Mouse (Mus musculus) thymus, adult 2 months (tissue): ENCODE data around the gene Trcg1. TPM values are rescaled to one million over a fixed set of nuclear protein-coding genes. Genes with fewer than 3 reads are reported as not detected.
"Not testable (repeated sequence)": the region's sequence is repeated elsewhere in the genome, so short reads cannot be mapped to it uniquely, and the experiment has no call there.

Source experiments
- DNase-seq: peaks from one replicate; pipeline ENCODE4 v3.0.0; 2021
- H3K27ac ChIP-seq: fragments of 200-500 bp; 2 replicates; pipeline ENCODE4 v1.5.1; 2012; ENCODE audit warnings: low read length, control low read depth; ENCODE audit not compliant: control insufficient read depth, insufficient read depth
- H3K27me3 ChIP-seq: fragments of 200-500 bp; 2 replicates; pipeline ENCODE4 v1.6.1; 2012; ENCODE audit warnings: mild to moderate bottlenecking, low read length, moderate library complexity, mixed read lengths; ENCODE audit not compliant: control insufficient read depth, insufficient read depth
- H3K36me3 ChIP-seq: fragments of 200-500 bp; 2 replicates; pipeline ENCODE4 v1.6.1; 2012; ENCODE audit warnings: mild to moderate bottlenecking, low read length, moderate library complexity; ENCODE audit not compliant: control insufficient read depth, insufficient read depth
- H3K4me1 ChIP-seq: fragments of 200-500 bp; replicated peaks from 2 replicates; pipeline ENCODE4 v1.6.1; 2012; ENCODE audit warnings: low read length; ENCODE audit not compliant: control insufficient read depth, insufficient read depth
- H3K4me3 ChIP-seq: fragments of 200-500 bp; 2 replicates; pipeline ENCODE4 v1.5.1; 2012; ENCODE audit warnings: mild to moderate bottlenecking, low read length, control low read depth, moderate library complexity; ENCODE audit not compliant: control insufficient read depth, insufficient read depth
- CTCF ChIP-seq: fragments of 200-500 bp; IDR thresholded peaks from 2 replicates; pipeline ENCODE4 v1.5.1; 2012; ENCODE audit warnings: mild to moderate bottlenecking, control low read depth, low read length, moderate library complexity, borderline replicate concordance; ENCODE audit not compliant: control insufficient read depth, poor library complexity, insufficient read depth; ENCODE audit errors: extremely low read depth
- POLR2A ChIP-seq: fragments of 200-500 bp; IDR thresholded peaks from 2 replicates; pipeline ENCODE4 v1.6.1; 2012; ENCODE audit warnings: mild to moderate bottlenecking, low read length, control low read depth, moderate library complexity; ENCODE audit not compliant: control insufficient read depth, poor library complexity, insufficient read depth; ENCODE audit errors: extremely low read depth
- WGBS: fragments of 180-500 bp; shearing (Covaris S2); methylation state at CpG from one replicate; pipeline ENCODE4 v1.1.7; 2018; 5-methylcytosine and 5-hydroxymethylcytosine counted together
- polyA plus RNA-seq: library from polyadenylated mRNA; depleted of rRNA; stranded (reverse); fragments of >200 nt; gene quantifications from 2 replicates; pipeline ENCODE4 v1.2.3, GENCODE M21; 2012; rRNA removed

The Trcg1 gene
- polyA plus RNA-seq, result 0.03 and 0.06 TPM in 2 replicates

- DNase-seq, result no peak
- no peaks in the 10 kb centered on the region for H3K36me3 ChIP-seq
- H3K27ac ChIP-seq, result no peak within 1 kb of the TSS
- H3K4me1 ChIP-seq, result no peaks in the 10 kb centered on the region
- H3K27me3 ChIP-seq, result no peaks in the 10 kb centered on the region
- TF ChIP-seq CTCF (no peak), POLR2A (no peak)
- 96% methylated on average over 2 of the region's 2 CpGs for WGBS
- no peak within 1 kb of the TSS for H3K4me3 ChIP-seq
These were observed at the start of gene Trcg1 for GRCm38 (mm10) chr9:57236256-57236655. Gene Trcg1 (plus strand): TSS chr9:57236556.

- H3K27me3 ChIP-seq, result no peaks in the 10 kb centered on the region
- 64% methylated on average over 3 of the region's 3 CpGs for WGBS
- no peaks in the 10 kb centered on the region for H3K4me1 ChIP-seq
- H3K27ac ChIP-seq, result no peak overlapping the region
- DNase-seq, result no peak
- no peak overlapping the region for H3K4me3 ChIP-seq
- H3K36me3 ChIP-seq, result no peaks in the 10 kb centered on the region
- no peak for TF ChIP-seq POLR2A
- no peak for TF ChIP-seq CTCF
These were observed 39.6 kb upstream of the Trcg1 start for GRCm38 (mm10) chr9:57196708-57197107.

- Histone ChIP-seq H3K4me1 (no peaks in the 10 kb centered on the region), H3K27ac (no peak overlapping the region), H3K4me3 (no peak overlapping the region), H3K36me3 (no peaks in the 10 kb centered on the region), H3K27me3 (no peaks in the 10 kb centered on the region)
- DNase-seq, result no peak
- TF ChIP-seq POLR2A, result no peak
- TF ChIP-seq CTCF, result no peak
- WGBS, result 82% methylated on average over 8 of the region's 8 CpGs
These were observed 38.9 kb upstream of the Trcg1 start for GRCm38 (mm10) chr9:57197414-57197813.

GRCm38 (mm10) chr9:57202981-57203380 lies 33.4 kb upstream of the Trcg1 start:
- Histone ChIP-seq H3K4me3 (no peak overlapping the region), H3K36me3 (no peaks in the 10 kb centered on the region), H3K4me1 (no peaks in the 10 kb centered on the region), H3K27me3 (no peaks in the 10 kb centered on the region), H3K27ac (no peak overlapping the region)
- TF ChIP-seq CTCF (no peak), POLR2A (no peak)
- 54% methylated on average over 7 of the region's 7 CpGs for WGBS
- DNase-seq, result no peak

- 86% methylated on average over 13 of the region's 13 CpGs for whole genome bisulfite sequencing
- not testable (repeated sequence) for H3K36me3 ChIP-seq, H3K4me3 ChIP-seq, H3K4me1 ChIP-seq, H3K27ac ChIP-seq, H3K27me3 ChIP-seq, DNase-seq
These were observed 32.8 kb upstream of the Trcg1 start for GRCm38 (mm10) chr9:57203571-57203970.

GRCm38 (mm10) chr9:57206896-57207295 lies 29.5 kb upstream of the Trcg1 start:
- Histone ChIP-seq H3K4me1 (no peaks in the 10 kb centered on the region), H3K27ac (no peak overlapping the region), H3K36me3 (no peaks in the 10 kb centered on the region), H3K4me3 (no peak overlapping the region), H3K27me3 (no peaks in the 10 kb centered on the region)
- WGBS, result 80% methylated on average over 2 of the region's 2 CpGs
- DNase-seq, result no peak
- no peak for TF ChIP-seq POLR2A

- WGBS, result 31% methylated on average over 3 of the region's 3 CpGs
- no peak overlapping the region for H3K4me3 ChIP-seq
- TF ChIP-seq CTCF (no peak), POLR2A (no peak)
- H3K27ac ChIP-seq, result no peak overlapping the region
- H3K4me1 ChIP-seq, result no peaks in the 10 kb centered on the region
- peak; percentile 30 for DNase-seq
- H3K36me3 ChIP-seq, result no peaks in the 10 kb centered on the region
- no peaks in the 10 kb centered on the region for H3K27me3 ChIP-seq
These were observed 27.0 kb upstream of the Trcg1 start for GRCm38 (mm10) chr9:57209316-57209715.
